Mouse (Mus musculus): ENCODE measurements around the gene Inpp5d.

GRCm38 (mm10) chr1:87643016-87643415 is 22.9 kb downstream of the Inpp5d start:
- TF ChIP-seq CTCF (IDR thresholded peaks at IDR 0.05; ENCODE audit: low read depth, low read length) (no peak), POLR2A (IDR thresholded peaks at IDR 0.05; ENCODE audit: borderline replicate concordance, low read depth, low read length) (no peak)
